In the genomic region with DNA sequence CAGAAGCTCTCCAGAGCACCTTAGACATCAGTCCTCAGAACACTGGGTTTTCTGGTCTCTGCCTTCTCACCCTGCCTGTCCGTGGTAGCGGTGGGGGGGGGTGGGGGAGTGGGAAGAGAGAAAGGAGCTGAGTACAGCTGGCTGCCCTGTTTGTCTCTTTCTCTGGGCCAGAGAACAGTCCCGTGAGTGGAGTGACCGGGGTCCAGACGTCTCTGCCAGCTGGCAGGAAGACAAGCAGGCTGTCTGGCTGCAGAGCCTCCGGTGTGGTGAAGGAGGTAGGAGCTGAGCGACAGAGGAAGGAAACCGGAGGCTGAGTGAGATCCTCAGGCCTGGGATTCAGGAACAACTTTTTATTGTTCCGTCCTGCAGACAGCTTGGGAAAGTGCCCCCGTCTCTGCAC, we compare ENCODE assay signal across 7 mouse cellular contexts. TPM values are rescaled to one million over a fixed set of nuclear protein-coding genes. Genes with fewer than 3 reads are reported as not detected.
DNase-seq lines count a peak whose midpoint lies in the region; ATAC-seq and TF ChIP-seq lines count a peak whose summit lies in the region.

No protein-coding gene starts in this region.

- TF ChIP-seq CTCF in midbrain, postnatal 0 days (IDR thresholded peaks at IDR 0.05) = no peak

- H3K4me3 ChIP-seq in embryonic facial prominence, embryonic 14.5 days (ENCODE audit: low read depth, low read length) = no peak overlapping the region
- no peak overlapping the region for H3K4me3 ChIP-seq in heart, embryonic 12.5 days
- no peak overlapping the region for H3K4me3 ChIP-seq in limb, embryonic 14.5 days (replicated peaks; ENCODE audit: low read length)
- H3K4me3 ChIP-seq in midbrain, postnatal 0 days (ENCODE audit: low read depth, low read length) = no peak overlapping the region

- no peaks in the 10 kb centered on the region for H3K27me3 ChIP-seq in embryonic facial prominence, embryonic 14.5 days (replicated peaks; ENCODE audit: control insufficient read depth, insufficient read depth, low read length)
- H3K27me3 ChIP-seq in heart, embryonic 12.5 days (replicated peaks) = no peaks in the 10 kb centered on the region
- no peaks in the 10 kb centered on the region for H3K27me3 ChIP-seq in limb, embryonic 14.5 days (ENCODE audit: control insufficient read depth, insufficient read depth, low read length)
- no peaks in the 10 kb centered on the region for H3K27me3 ChIP-seq in midbrain, postnatal 0 days (ENCODE audit: insufficient read depth, low read length)

- no peak for TF ChIP-seq POLR2A in limb, embryonic 14.5 days (IDR thresholded peaks at IDR 0.05; ENCODE audit: borderline replicate concordance, extremely low read depth, insufficient read depth, insufficient read length)

- peak overlapping the region; percentile 71 for H3K27ac ChIP-seq in embryonic facial prominence, embryonic 14.5 days (replicated peaks; ENCODE audit: low read depth, low read length)
- H3K27ac ChIP-seq in heart, embryonic 12.5 days (ENCODE audit: poor library complexity, severe bottlenecking) = peak overlapping the region; percentile 73
- H3K27ac ChIP-seq in limb, embryonic 14.5 days (replicated peaks; ENCODE audit: low read depth, low read length) = peak overlapping the region; percentile 67; the same call in 1 of the 2 replicates
- no peak overlapping the region for H3K27ac ChIP-seq in midbrain, postnatal 0 days (ENCODE audit: low read depth, low read length)

- ATAC-seq in embryonic facial prominence, embryonic 14.5 days (ENCODE audit: low read depth) = peak; percentile 51
- ATAC-seq in heart, embryonic 12.5 days (ENCODE audit: insufficient number of reproducible peaks, low FRiP score) = peak; percentile 74
- ATAC-seq in limb, embryonic 14.5 days (ENCODE audit: low FRiP score, low read depth) = peak; percentile 31
- ATAC-seq in midbrain, postnatal 0 days (ENCODE audit: low FRiP score) = no peak

- peaks cover 51% of the 10 kb centered on the region for H3K4me1 ChIP-seq in embryonic facial prominence, embryonic 14.5 days (ENCODE audit: control insufficient read depth, insufficient read depth, low read length)
- H3K4me1 ChIP-seq in heart, embryonic 12.5 days (replicated peaks) = peaks cover 68% of the 10 kb centered on the region
- H3K4me1 ChIP-seq in limb, embryonic 14.5 days (ENCODE audit: control insufficient read depth, insufficient read depth, low read length) = peaks cover 63% of the 10 kb centered on the region
- H3K4me1 ChIP-seq in midbrain, postnatal 0 days (ENCODE audit: insufficient read depth, low read length) = peaks cover 8% of the 10 kb centered on the region

- DNase-seq in adrenal gland, postnatal 14 days = peak; percentile 86
- peak; percentile 82 for DNase-seq in embryonic facial prominence, embryonic 14.5 days (ENCODE audit: low spot score)
- peak; percentile 90 for DNase-seq in kidney, adult 8-10 months
- DNase-seq in limb, embryonic 14.5 days (ENCODE audit: low spot score) = peak; percentile 47
- DNase-seq in midbrain, postnatal 0 days (ENCODE audit: low spot score) = peak; percentile 80
- DNase-seq in thymus, postnatal 25 days = peak; percentile 45

- no peaks in the 10 kb centered on the region for H3K36me3 ChIP-seq in embryonic facial prominence, embryonic 14.5 days (ENCODE audit: control insufficient read depth, insufficient read depth, low read length)
- no peaks in the 10 kb centered on the region for H3K36me3 ChIP-seq in heart, embryonic 12.5 days
- no peaks in the 10 kb centered on the region for H3K36me3 ChIP-seq in limb, embryonic 14.5 days (ENCODE audit: control insufficient read depth, insufficient read depth, low read length)
- no peaks in the 10 kb centered on the region for H3K36me3 ChIP-seq in midbrain, postnatal 0 days (ENCODE audit: insufficient read depth, low read length)

- no peak overlapping the region for H3K4me2 ChIP-seq in embryonic facial prominence, embryonic 14.5 days (ENCODE audit: low read depth, low read length)
- H3K4me2 ChIP-seq in heart, embryonic 12.5 days = peak overlapping the region; percentile 42
- peak overlapping the region; percentile 25 for H3K4me2 ChIP-seq in limb, embryonic 14.5 days (replicated peaks; ENCODE audit: low read depth, low read length, severe bottlenecking)
- no peak overlapping the region for H3K4me2 ChIP-seq in midbrain, postnatal 0 days (ENCODE audit: low read depth, low read length, poor library complexity, severe bottlenecking)

- H3K9ac ChIP-seq in embryonic facial prominence, embryonic 14.5 days (ENCODE audit: low read depth, low read length) = no peak overlapping the region
- peak overlapping the region; percentile 50 for H3K9ac ChIP-seq in heart, embryonic 12.5 days
- H3K9ac ChIP-seq in limb, embryonic 14.5 days (ENCODE audit: low read depth, low read length, severe bottlenecking) = no peak overlapping the region
- H3K9ac ChIP-seq in midbrain, postnatal 0 days (replicated peaks; ENCODE audit: low read length, poor library complexity, severe bottlenecking) = no peak overlapping the region

- H3K9me3 ChIP-seq in embryonic facial prominence, embryonic 14.5 days (ENCODE audit: control insufficient read depth, low read length) = no peaks in the 10 kb centered on the region
- no peaks in the 10 kb centered on the region for H3K9me3 ChIP-seq in heart, embryonic 12.5 days (replicated peaks)
- no peaks in the 10 kb centered on the region for H3K9me3 ChIP-seq in limb, embryonic 14.5 days (ENCODE audit: control insufficient read depth, low read length)
- H3K9me3 ChIP-seq in midbrain, postnatal 0 days (ENCODE audit: low read length) = no peaks in the 10 kb centered on the region

- WGBS in embryonic facial prominence, embryonic 14.5 days = 10% methylated on average over 10 of the region's 10 CpGs
- WGBS in heart, embryonic 12.5 days = 7% methylated on average over 10 of the region's 10 CpGs
- WGBS in limb, embryonic 14.5 days = 8% methylated on average over 10 of the region's 10 CpGs
- 16% methylated on average over 8 of the region's 10 CpGs for WGBS in midbrain, postnatal 0 days

RNA-seq across cellular contexts. Expression of a gene that starts 59.5 kb away (rescaled TPM):
- 58.4 and 117 TPM in 2 replicates for total RNA-seq in adrenal gland, postnatal 14 days (2021)
- polyA plus RNA-seq in embryonic facial prominence, embryonic 14.5 days (2014; fragmentation: Nextera tagmentation; extraction: Ambion mirVana) = 10.1 and 11.0 TPM in 2 replicates
- 4.0 and 4.5 TPM in 2 replicates for polyA plus RNA-seq in heart, embryonic 12.5 days (2016; fragmentation: Nextera tagmentation; extraction: Ambion mirVana)
- polyA plus RNA-seq in limb, embryonic 14.5 days (2012; rRNA removed) = 41.0 and 62.3 TPM in 2 replicates
- 10.2 and 11.6 TPM in 2 replicates for polyA plus RNA-seq in limb, embryonic 14.5 days (2014; fragmentation: Nextera tagmentation; extraction: Ambion mirVana)
- 6.5 and 12.8 TPM in 2 replicates for total RNA-seq in midbrain, postnatal 0 days (2014; rRNA removed)
- polyA plus RNA-seq in midbrain, postnatal 0 days (2015; fragmentation: Nextera tagmentation; extraction: Ambion mirVana) = 2.3 TPM in 2 replicates

Comparison
In these comparisons a context has a peak if more than half of its experiments do, and no peak if none do; other contexts are left out.
1. H3K4me2 ChIP-seq: peak in heart, embryonic 12.5 days (single experiment) and limb, embryonic 14.5 days (single experiment); none in embryonic facial prominence, embryonic 14.5 days (single experiment) and midbrain, postnatal 0 days (single experiment).
2. Peak in every context shown above with its lines, with median percentiles within 50 percentile points of each other: DNase-seq.